Mouse (Mus musculus) layer of hippocampus, postnatal 36 days (tissue): ENCODE data around the gene Sympk. TPM values are rescaled to one million over a fixed set of nuclear protein-coding genes. Genes with fewer than 3 reads are reported as not detected.
"Not testable (repeated sequence)": the region's sequence is repeated elsewhere in the genome, so short reads cannot be mapped to it uniquely, and the experiment has no call there.

Experiments used
- DNase-seq, 2 experiments: peaks; one replicate each; pipeline ENCODE4 v3.0.0; 2022
- total RNA-seq, 2 experiments: library from RNA; stranded (reverse); gene quantifications; 2 replicates each; pipeline ENCODE4 v1.2.3; 2021

The Sympk gene
- total RNA-seq, 2 experiments from 2014 or later: 111 to 113 TPM

GRCm38 (mm10) chr7:19052345-19053135 lies 28.4 kb downstream of the Sympk start:
- peak; percentile 64 to 65 for DNase-seq

DNA sequence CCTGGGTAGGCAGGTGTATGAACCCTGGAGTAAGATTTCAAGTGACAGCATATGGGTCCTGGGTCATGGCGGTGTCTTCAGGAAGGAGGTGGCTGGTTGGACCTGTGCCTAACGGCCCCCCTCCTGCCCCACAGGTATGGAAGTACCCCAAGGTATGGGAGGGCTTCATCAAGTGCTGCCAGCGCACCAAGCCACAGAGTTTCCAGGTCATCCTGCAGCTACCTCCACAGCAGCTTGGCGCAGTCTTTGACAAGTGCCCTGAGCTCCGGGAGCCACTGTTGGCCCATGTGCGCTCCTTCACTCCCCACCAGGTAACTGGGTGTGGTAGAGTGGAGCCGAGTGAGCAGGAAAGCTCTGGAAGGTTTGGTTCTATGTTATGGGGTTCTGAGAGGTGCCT lies 29.0 kb downstream of the Sympk start:
- DNase-seq: no peak

DNA sequence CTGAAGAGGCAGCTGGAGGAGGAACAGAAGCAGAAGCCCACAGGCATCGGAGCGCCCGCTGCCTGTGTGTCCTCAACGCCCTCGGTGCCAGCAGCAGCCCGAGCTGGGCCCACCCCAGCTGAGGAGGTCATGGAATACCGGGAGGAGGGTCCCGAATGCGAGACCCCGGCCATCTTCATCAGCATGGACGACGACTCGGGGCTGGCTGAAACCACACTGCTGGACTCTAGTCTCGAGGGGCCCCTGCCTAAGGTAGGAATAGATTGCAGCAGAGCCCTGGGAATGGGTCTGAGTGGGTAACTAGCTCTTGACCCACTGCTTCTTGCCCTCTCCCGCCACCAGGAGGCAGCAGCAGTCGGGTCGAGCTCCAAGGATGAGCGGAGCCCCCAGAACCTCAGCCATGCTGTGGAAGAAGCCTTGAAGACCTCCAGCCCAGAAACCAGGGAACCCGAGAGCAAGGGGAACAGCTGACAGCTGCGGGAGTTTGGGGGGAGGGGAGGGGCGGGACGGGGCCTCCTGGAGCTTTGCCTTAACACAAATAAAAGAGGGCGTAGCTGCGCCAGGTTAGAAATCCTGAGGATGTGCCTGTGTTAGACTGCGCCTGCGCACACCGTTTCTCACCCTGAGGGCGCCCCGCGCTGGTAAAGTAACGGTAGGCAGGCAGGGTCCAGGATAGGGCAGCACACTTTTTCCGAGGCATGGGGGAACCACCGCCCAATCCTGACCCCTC lies 30.0 kb downstream of the Sympk start, which contains the start of gene Rsph6a:
Rsph6a (plus strand) TSS at position 644 of the 730 bp plus-strand sequence.
- no peak for DNase-seq

- no peak for DNase-seq
Measured at GRCm38 (mm10) chr7:19054777-19055076, 30.6 kb downstream of the Sympk start.

- no peak for DNase-seq
Measured at GRCm38 (mm10) chr7:19055108-19055507, 30.9 kb downstream of the Sympk start.

GRCm38 (mm10) chr7:19057405-19057804 lies 33.2 kb downstream of the Sympk start:
- no peak for DNase-seq

DNA sequence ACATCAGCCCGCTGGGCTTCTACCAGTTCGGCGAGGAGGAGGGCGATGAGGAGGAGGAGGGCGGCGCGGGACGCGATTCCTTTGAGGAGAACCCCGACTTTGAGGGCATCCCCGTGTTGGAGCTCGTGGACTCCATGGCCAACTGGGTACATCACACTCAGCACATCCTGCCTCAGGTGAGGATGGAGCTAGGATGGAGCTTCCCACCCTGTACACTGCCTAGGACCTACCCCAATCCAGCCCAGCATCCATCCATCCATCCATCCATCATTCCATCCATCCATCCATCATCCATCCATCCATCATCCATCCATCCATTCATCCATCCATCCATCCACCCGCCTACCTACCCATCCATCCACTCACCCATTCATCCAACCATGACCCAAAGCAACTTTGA lies 41.7 kb downstream of the Sympk start:
- no peak for DNase-seq

DNA sequence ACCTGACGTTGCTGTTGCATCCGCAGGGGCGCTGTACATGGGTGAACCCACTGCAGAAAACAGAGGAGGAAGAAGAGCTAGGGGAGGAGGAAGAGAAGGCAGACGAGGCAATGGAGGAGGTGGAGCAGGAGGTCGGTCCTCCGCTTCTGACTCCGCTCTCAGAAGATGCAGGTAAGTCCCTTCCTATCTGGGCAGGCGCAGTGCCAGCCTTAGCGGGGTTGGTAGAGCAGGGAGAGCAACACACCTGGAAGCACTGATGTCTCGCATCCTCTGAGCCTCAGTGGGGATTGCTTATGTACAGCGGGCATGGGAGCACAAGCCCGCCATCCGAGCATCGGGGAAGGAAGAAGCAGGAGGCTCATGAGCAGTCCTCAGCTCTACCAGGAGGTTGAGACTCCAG lies 42.9 kb downstream of the Sympk start:
- DNase-seq: no peak

DNA sequence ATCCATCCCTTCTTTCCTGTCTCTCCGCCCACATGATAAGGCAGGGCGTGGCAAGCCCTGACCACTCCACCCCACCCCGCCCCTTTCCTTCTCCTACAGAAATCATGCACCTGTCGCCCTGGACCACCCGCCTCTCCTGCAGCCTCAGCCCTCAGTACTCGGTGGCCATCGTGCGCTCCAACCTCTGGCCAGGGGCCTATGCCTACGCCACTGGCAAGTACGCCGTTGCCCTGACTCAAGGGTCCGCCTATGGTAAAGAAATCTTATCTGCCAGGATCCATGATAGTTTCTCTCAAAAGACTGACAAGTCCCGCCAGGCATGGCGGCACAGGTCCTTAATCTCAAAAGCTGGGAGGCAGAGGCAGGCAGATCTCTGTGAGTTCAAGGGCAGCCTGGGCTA lies 43.8 kb downstream of the Sympk start:
- DNase-seq: no peak

GRCm38 (mm10) chr7:19068707-19069106 lies 44.5 kb downstream of the Sympk start:
- no peak for DNase-seq

DNA sequence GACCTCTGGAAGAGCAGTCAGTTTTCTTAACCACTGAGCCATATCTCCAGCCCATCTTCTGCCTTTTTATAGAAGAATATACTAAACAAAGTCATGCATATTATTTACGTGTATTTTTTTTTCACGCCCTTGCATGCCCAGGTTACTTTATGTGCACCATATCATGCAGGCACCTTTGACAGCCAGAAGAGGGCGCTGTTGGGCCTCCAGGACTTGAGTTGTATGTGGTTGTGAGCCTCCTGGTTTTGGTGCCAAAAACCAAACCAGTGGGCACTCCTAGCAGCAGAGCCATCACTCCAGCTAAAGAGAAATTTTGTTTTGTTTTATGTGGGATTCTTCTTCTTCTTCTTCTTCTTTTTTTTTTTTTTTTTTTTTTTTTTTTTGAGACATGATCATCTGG lies 45.3 kb downstream of the Sympk start:
- no peak for DNase-seq

GRCm38 (mm10) chr7:19071024-19071423 lies 46.8 kb downstream of the Sympk start:
- not testable (repeated sequence) for DNase-seq

- DNase-seq: no peak
Measured at GRCm38 (mm10) chr7:19073504-19073903, 49.3 kb downstream of the Sympk start.

GRCm38 (mm10) chr7:19074494-19074893 lies 50.3 kb downstream of the Sympk start:
- no peak for DNase-seq

GRCm38 (mm10) chr7:19075231-19075630 lies 51.1 kb downstream of the Sympk start:
- DNase-seq: no peak

DNA sequence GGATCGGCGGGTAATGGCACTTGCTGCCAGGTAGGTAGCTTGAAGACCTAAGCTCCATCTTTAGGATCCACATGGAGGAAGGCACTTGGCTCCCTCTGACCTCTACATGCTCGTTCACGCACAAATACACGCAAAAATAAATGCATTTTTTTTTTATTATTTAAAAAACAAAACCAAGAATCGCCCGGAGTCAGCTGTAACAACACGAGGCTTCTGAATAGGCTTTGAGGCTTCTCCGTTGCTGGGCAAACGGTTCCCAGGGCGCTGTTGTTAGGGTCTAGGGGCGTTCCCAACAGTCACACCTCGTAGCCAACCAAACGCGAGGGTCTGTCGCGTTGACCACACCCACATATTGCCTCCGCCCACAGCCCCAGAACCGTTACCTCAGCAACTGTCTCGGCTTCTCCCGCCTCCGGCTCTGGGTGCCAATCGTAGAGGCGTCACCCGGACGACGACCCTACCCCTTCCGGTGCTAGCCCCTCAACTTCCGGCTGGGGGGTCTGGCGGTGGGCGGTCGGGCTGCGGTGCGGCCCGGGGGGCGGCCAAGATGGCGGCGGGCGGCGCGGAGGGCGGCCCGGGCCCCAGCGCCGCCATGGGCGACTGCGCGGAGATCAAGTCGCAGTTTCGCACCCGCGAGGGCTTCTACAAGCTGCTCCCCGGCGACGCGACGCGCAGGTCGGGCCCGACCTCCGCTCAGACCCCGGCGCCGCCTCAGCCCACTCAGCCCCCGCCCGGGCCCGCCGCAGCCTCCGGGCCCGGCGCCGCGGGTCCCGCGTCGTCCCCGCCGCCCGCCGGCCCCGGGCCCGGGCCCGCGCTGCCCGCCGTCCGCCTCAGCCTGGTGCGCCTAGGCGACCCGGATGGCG lies 51.8 kb downstream of the Sympk start, which contains the start of gene Dmwd:
Dmwd (plus strand) TSS at position 505 of the 863 bp plus-strand sequence.
- peak; percentile 96 to 98 for DNase-seq

DNA sequence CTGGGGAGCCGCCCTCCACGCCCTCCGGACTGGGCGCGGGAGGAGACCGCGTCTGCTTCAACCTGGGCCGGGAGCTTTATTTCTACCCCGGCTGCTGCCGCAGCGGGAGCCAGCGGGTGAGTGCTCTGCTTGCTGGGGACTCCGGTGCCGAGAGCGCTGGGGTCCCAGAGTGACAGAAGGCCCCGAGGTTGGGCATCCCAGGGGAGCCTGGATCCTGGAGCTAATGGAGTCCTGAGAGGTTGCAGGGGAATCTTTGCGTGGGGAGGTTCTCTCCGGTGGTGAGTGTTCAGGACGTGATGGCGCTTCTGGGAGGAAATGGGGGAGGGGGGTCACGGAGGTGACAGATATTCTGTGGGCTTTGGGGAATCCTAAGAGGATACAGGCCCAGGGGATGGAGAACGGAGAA lies 52.4 kb downstream of the Sympk start:
- DNase-seq: no peak

DNA sequence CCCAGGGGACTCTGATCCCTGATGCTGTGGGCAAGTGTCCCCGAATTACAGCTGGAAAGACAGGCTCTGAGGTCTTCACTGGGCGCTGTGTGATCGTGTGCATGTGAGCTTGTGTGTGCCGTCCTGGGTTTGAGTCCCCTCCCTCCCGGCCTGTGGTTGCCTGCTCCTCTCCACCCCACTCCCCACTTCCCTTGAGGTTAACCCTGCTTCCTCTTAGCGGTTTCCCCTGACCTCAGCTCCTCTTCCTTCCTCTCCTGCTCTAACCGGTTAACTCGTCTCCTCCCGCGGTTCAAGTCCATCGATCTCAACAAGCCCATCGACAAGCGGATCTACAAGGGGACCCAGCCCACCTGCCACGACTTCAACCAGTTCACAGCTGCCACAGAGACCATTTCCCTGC lies 53.6 kb downstream of the Sympk start:
- DNase-seq: no peak

DNA sequence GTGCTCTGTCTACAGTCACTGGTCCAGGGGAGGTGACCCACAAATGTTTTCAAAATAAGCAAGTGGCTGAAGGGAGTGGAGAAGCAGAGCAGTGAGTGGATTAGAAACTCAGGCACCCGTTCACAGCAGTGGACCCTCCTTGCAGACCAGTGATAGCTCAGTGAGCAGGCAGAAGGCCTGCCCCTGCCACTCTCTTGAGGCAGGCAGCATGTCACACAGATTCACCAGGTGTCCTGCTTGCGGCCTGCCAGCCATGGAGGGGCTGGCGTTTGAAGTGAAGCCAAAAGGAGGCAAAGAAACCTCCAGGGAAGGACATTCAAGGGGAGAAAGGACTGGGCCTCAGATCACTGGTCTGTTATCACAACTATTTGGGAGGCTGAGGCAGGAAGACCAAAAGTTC lies 54.6 kb downstream of the Sympk start:
- DNase-seq: no peak

- no peak for DNase-seq
Measured at GRCm38 (mm10) chr7:19080451-19080950, 56.3 kb downstream of the Sympk start.

- no peak for DNase-seq
Measured at GRCm38 (mm10) chr7:19082171-19082570, 58.0 kb downstream of the Sympk start.

GRCm38 (mm10) chr7:19083096-19083495 lies 58.9 kb downstream of the Sympk start:
- DNase-seq: no peak

GRCm38 (mm10) chr7:19083701-19084100 lies 59.5 kb downstream of the Sympk start, which contains the start of gene Dmpk:
Gene Dmpk, plus strand, starts transcription at chr7:19083849.
- DNase-seq: no peak
